Mouse (Mus musculus): ENCODE results near the gene Bub3.

Bub3 gene

DNA sequence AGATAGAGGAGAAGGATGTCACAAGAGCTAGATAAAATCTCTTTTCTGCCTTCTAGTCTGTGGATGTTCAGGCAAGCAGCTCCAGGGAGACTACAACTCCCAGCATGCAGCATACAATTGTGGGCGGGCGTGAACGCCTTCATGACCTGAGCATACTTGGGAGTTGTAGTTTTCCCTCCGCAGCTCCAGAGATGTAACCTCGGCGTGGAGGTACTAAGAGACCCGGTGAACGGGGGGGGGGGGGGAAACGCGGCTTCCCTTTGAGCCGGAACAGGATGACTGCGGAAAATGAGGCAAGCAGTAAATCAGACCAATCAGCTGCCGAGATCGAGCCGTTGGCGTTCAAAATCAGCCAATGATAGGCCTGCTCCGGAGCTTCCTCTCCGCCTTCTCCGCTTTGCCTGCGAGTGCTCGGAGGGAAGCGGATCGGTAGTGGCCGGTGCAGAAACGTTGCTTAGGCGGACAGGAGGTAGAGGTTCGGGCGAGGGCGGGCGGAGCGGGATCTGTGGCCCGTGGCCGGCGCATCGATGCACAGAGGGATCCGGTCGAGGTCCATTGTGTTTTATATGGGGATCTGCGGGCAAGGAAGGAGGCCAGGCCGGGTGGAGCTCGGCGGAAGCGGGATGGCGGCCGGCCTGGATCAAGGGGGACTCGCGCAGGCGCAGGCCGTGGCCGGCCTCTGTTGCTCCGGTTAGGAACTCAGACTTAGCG lies at the start of gene Bub3:
Gene Bub3, plus strand, starts transcription at position 237 of the 711 bp plus-strand sequence.
- peak; percentile 92 to 93 for DNase-seq

GRCm38 (mm10) chr7:131539979-131540378 lies 20.0 kb upstream of the Bub3 start:
- DNase-seq, result peak; percentile 78 to 89

- no peak for DNase-seq
Measured at GRCm38 (mm10) chr7:131541184-131542114, 18.6 kb upstream of the Bub3 start.

DNA sequence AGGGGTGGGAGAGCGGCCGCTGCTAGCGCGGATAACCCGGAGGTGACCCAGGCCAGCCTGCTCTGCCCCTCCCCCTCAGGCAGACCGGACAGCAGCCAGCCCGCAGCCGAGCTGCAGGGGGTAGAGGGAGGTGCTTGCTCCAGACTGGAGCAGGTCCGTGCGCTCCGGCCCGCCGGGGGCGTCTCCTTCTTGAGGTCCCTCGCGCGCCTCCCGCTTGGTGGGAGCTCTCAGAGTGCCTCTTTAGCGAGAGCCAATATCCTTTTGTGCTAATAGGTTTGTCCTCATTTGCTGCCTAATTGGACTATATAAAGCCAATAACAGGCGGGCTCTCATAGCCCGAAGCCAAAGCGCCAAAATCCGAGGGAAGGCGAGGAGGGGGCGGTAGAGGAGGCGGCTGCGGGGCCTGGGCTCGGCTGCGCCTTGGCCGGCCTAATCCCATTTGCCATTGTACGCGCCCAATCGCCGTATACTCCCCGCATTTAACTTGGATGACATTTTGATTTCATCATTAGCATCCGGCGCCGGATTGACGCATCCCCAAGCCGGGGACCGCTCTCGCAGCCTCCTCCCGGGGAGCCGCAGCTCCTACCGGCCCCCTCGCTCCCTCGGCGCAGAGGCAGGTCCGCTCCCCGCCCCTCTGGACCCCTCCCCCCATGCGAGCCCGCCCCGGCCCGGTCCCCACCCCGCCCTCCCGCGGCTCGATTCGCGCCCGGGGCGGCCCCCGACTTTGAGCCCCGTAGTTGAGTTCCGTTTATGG lies 17.7 kb upstream of the Bub3 start, which contains the start of gene Hmx3:
Gene Hmx3, plus strand, starts transcription at position 753 of the 757 bp plus-strand sequence.
- DNase-seq, result no peak

DNA sequence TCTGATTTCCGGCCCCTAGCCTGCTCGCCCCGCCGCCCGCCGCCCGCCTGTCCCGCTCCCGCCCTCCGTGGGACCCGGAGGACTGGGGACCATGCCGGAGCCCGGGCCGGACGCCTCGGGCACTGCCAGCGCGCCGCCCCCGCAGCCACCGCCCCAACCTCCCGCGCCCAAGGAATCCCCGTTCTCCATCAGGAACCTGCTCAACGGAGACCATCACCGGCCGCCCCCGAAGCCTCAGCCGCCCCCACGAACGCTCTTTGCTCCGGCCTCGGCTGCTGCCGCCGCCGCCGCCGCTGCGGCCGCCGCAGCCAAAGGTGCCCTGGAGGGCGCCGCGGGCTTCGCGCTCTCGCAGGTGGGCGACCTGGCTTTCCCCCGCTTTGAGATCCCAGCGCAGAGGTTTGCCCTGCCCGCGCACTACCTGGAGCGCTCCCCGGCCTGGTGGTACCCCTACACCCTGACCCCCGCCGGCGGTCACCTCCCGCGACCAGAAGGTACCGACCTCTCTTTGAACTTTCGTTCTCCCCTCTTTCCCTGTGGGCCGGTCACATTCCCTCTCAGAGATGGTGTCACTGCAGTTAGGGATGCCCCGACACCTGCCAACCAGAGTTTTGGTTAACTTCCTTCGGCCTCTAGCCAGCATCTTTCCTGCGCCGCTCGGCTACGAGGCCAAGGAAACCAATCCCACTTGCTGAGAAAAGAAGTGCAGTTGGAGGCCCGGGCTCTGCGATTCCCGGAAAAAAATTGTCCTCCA lies 17.0 kb upstream of the Bub3 start:
- DNase-seq, result no peak

DNA sequence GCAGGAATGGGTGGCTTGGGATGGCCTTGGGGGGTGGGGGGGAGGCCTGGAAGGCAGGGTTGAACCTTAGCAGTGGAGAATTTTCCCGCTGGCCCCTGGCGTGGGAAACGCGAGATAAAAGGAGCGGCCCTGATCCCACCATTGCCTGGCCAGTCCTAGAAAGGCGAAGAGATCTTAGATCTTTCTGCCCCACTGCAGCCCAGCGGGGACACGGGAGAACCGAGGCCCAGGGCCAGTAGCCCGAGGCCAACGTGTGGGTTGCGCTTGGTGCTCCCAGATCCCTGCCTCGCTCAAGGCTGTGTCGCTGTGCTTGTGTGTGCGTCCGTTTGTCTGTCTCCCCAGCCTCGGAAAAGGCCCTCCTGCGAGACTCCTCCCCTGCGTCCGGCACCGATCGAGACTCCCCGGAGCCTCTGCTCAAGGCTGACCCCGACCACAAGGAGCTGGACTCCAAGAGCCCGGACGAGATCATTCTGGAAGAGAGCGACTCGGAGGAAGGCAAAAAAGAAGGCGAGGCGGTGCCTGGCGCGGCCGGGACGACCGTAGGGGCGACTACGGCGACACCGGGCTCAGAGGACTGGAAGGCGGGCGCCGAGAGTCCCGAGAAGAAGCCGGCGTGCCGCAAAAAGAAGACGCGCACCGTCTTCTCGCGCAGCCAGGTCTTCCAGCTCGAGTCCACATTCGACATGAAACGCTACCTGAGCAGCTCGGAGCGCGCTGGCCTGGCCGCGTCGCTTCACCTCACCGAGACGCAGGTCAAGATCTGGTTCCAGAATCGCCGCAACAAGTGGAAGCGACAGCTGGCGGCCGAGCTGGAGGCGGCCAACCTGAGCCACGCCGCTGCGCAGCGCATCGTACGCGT lies 16.2 kb upstream of the Bub3 start:
- DNase-seq, result no peak

DNA sequence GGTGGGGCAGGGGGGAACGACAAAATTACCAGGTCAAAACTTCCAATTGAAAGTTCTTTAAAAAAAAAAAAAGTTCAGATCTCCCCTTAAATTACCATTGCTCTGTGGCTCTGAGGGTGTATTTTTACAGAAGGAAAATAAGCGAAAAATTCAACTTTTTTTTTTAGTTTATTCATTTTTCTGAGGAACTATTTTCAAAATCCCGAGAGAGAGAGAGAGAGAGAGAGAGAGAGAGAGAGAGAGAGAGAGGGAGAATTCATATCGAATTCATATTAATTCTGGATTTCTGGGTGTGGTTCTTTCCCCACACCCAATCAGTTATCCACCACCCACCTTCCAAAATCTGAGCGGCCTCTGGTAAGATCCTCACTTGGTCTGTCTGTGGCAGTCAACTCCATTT lies 15.2 kb upstream of the Bub3 start:
- no peak for DNase-seq

DNA sequence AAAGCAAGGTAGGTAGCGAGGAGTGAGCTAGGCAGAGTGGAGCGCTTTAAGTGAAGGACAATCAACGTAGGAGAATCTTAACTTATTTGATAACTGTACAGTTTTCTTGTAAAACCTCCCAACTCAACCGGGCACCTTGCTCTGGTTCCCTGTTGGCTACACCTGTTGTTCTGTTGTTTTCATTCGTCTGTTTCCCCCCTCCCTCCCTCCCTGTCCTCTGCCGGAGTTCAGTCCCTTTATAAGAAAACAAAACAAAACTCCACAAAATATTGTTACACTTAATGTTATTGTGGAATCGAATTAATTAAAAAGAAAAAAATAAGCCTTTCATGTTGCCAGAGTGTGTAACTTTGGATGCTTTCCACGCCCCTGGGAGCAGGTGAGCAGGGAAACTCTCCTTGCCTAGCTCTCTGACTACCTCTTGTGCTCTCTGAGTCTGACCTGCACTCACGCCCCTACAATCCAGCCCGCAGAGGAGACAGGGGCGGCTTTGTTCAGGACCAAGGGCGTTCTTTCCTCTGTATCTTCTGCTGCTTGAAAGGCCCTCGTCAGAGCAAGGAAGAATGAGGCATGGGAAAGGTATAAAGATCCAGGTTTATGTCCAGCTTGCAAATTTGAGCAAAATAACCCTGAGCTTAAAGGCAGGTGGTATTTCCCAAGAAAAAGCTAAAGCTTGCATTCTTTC lies 14.2 kb upstream of the Bub3 start:
- no peak for DNase-seq

DNA sequence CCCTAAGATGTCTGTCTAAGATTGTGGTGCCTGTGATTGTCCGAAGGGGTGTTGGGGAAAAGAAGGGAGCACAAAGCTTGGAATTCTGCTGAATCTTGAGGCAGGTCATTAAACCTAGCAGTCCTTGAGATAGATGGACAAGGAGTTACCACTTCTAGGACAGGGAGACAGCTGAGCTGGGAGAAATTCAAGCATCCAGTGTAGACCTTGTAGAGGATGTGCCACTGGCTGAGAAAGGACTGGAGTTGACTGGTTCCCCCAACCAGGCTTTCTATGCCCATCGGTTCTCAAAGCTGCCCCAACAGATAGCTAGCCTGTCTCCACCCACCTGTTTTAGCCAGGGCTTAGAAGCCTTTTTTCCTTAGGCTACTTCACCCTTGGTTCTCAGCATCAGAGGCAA lies 13.6 kb upstream of the Bub3 start:
- DNase-seq, result no peak

- DNase-seq, result no peak
Measured at GRCm38 (mm10) chr7:131547481-131547880, 12.5 kb upstream of the Bub3 start.

DNA sequence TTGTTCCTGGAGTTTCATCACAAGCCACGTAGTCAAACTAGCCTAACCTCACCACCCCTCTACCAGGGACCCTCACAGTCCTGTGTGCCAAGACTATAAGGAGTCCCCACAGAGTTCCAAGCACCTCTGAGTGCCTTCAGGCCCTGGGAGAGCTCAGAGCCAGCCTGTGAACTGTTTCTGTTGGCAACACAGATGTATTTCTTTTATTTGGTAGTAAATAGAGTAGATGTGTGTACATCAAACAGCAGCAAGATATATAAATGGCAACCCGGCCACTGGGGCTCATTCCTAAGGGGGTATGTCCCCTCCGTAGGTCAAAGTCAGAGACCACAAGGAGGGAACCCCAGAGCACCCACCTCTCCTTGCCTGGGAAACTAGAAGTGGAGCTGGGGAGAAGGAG lies 11.5 kb upstream of the Bub3 start, which contains the start of gene Hmx2:
Gene Hmx2, plus strand, starts transcription at position 301 of the 400 bp plus-strand sequence.
- no peak for DNase-seq

DNA sequence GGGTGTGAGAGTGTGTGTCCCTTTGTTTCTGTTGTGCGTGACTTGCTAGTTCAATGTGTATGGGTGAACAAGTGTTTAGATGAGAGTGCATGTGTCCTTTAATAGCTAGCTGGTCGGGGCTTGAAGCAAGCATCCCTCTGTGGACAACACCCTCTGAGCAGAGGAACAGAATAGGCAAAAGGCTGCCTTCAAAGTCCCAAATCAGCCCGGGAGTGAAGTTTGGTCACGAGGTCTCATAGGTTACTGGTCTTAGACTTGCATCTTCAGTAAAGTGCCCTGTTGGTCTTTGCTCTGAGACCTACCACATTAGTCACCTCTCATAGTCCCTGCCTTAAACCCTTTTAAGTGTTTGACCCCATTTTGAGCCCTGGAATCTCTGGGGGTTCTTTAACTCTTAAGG lies 8.6 kb upstream of the Bub3 start:
- DNase-seq, result no peak

- DNase-seq, result no peak
Measured at GRCm38 (mm10) chr7:131551931-131552741, 7.9 kb upstream of the Bub3 start.

DNA sequence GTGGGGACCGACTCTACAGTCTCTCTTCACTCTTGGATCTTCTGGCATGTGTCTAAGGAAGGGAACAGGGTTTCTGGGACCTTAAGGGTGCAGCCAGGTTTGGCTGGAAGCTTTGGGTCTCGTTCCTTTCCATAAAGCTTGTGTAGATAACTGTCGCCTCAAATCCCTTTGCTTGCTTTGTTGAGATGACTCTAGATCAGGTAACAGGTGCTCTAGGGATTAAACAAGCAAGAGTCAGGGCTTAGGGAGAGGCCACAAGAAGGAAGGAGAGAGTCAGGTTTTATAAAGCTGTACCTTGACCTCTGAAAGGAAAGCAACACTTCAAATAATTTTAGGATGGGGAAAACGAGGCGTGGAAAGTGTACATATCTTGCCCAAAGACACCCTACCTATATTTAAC lies 7.2 kb upstream of the Bub3 start:
- no peak for DNase-seq

GRCm38 (mm10) chr7:131553771-131554175 lies 6.2 kb upstream of the Bub3 start:
- DNase-seq, result peak in 1 of 2 experiments; percentile 26

GRCm38 (mm10) chr7:131554341-131555180 lies 5.5 kb upstream of the Bub3 start:
- no peak for DNase-seq

DNA sequence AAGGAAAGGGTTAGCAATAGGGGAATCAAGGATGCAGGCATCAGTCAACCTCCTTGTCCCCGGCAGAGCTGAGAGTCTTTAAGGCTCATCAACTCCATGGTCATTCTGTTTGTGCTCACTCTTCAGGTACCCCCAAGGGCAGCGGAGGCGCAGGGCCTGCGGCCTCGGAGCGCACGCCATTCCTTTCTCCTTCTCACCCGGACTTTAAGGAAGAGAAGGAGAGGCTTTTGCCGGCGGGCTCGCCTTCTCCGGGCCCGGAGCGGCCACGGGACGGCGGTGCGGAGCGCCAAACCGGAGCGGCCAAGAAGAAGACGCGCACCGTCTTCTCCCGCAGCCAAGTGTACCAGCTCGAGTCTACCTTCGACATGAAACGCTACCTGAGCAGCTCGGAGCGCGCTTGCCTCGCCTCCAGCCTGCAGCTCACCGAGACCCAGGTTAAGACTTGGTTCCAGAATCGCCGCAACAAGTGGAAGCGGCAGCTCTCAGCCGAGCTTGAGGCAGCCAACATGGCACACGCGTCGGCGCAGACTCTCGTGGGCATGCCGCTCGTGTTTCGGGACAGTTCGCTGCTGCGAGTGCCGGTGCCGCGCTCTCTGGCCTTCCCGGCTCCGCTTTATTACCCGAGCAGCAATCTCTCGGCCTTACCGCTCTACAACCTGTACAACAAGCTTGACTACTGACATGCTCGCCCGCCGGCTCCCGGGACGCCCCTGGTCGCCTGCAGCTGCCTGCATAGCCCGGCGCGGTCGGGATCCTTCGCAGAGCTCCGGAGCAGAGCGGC lies 4.5 kb upstream of the Bub3 start:
- DNase-seq, result peak in 1 of 2 experiments; percentile 59

DNA sequence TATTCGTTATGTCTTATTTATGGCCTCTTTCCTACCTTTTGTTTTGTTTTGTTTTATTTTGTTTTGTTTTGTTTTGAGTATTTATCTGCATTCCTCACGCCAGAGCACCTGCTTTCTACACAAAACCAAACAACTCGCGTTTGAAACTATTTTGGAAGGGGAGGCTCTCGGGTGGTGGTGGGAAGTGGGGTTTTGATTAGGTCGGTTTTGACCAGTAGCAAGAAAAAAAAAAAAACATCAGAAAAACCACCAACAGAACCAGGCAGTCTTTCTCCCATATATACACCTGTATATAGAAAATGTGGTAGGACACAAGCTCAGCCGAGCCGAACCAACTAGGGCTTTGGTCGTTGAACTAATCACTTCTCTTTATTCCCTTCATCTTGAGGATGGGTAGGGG lies 3.9 kb upstream of the Bub3 start:
- DNase-seq, result no peak
